Mouse (Mus musculus): Measurements from ENCODE around the gene Cd9.

GRCm38 (mm10) chr6:125425205-125426090, 69.1 kb downstream of the Cd9 start:
- no peak for TF ChIP-seq FLI1 (IDR thresholded peaks at IDR 0.05; ENCODE audit: low read length)
- TF ChIP-seq GATA1 (IDR thresholded peaks at IDR 0.05; ENCODE audit: borderline replicate concordance, low read length) = no peak
